In genomic region chr2:154633039-154633742, GRCm38 (mm10) we compare ENCODE assay signal across 22 mouse cellular contexts. TPM values are rescaled to one million over a fixed set of nuclear protein-coding genes. Genes with fewer than 3 reads are reported as not detected.
DNase-seq lines count a peak whose midpoint lies in the region; ATAC-seq and TF ChIP-seq lines count a peak whose summit lies in the region.
"Had no signal": no experiment of that assay in that cellular context is flagged by ENCODE, and none has a peak within 500 bp of the region (broad histone marks: within the 10 kb centered on the region; RNA-seq: fewer than 3 reads in every experiment).

No protein-coding gene starts in this region.

- peaks cover 4% of the 10 kb centered on the region; the same call in 1 of the 2 replicates for H3K36me3 ChIP-seq in kidney, postnatal 0 days (ENCODE audit: insufficient read depth, low read length)
- peaks cover 19% of the 10 kb centered on the region for H3K36me3 ChIP-seq in intestine, postnatal 0 days (ENCODE audit: control insufficient read depth, insufficient read depth)
- peaks cover 15% of the 10 kb centered on the region for H3K36me3 ChIP-seq in liver, postnatal 0 days (replicated peaks; ENCODE audit: insufficient read depth, low read length)

- H3K4me3 ChIP-seq in kidney, postnatal 0 days (replicated peaks; ENCODE audit: low read depth, low read length): no peak overlapping the region
- no peak overlapping the region for H3K4me3 ChIP-seq in intestine, postnatal 0 days (ENCODE audit: low read depth, low read length)
- peak overlapping the region; percentile 17; the same call in 1 of the 2 replicates for H3K4me3 ChIP-seq in liver, postnatal 0 days (ENCODE audit: low read depth, low read length)
- no peak overlapping the region for H3K4me3 ChIP-seq in left cerebral cortex, adult 2 months
- H3K4me3 ChIP-seq: forebrain, embryonic 15.5 days; hindbrain, embryonic 12.5 days; limb, embryonic 15.5 days; neural tube, embryonic 12.5 days had no signal

- TF ChIP-seq CTCF in kidney, postnatal 0 days (IDR thresholded peaks at IDR 0.05; ENCODE audit: low read depth): no peak
- TF ChIP-seq CTCF in intestine, postnatal 0 days (IDR thresholded peaks at IDR 0.05; ENCODE audit: low read depth): no peak
- TF ChIP-seq CTCF in liver, postnatal 0 days (IDR thresholded peaks at IDR 0.05; ENCODE audit: low read depth): no peak
- no peak for TF ChIP-seq CTCF in left cerebral cortex, adult 2 months (IDR thresholded peaks at IDR 0.05)

- 45% methylated on average over 5 of the region's 5 CpGs for WGBS in kidney, postnatal 0 days
- 69% methylated on average over 5 of the region's 5 CpGs for WGBS in intestine, postnatal 0 days
- 79% methylated on average over 5 of the region's 5 CpGs for WGBS in liver, postnatal 0 days (ENCODE audit: insufficient replicate concordance)

- no peaks in the 10 kb centered on the region for H3K27me3 ChIP-seq in kidney, postnatal 0 days (ENCODE audit: insufficient read depth, low read length)
- H3K27me3 ChIP-seq in intestine, postnatal 0 days (replicated peaks; ENCODE audit: control insufficient read depth, insufficient read depth, low read length): no peaks in the 10 kb centered on the region
- H3K27me3 ChIP-seq in liver, postnatal 0 days (ENCODE audit: insufficient read depth, low read length): no peaks in the 10 kb centered on the region
- H3K27me3 ChIP-seq: forebrain, embryonic 15.5 days; hindbrain, embryonic 12.5 days; limb, embryonic 15.5 days; neural tube, embryonic 12.5 days had no signal

- no peak for TF ChIP-seq EP300 in liver, postnatal 0 days (IDR thresholded peaks at IDR 0.05; ENCODE audit: low read depth)

- H3K9ac ChIP-seq in kidney, postnatal 0 days (ENCODE audit: low read depth, low read length): no peak overlapping the region
- H3K9ac ChIP-seq in intestine, postnatal 0 days (ENCODE audit: low read depth, low read length): no peak overlapping the region
- H3K9ac ChIP-seq in liver, postnatal 0 days (replicated peaks): no peak overlapping the region
- H3K9ac ChIP-seq: forebrain, embryonic 15.5 days; hindbrain, embryonic 12.5 days; limb, embryonic 15.5 days; neural tube, embryonic 12.5 days had no signal

- H3K4me1 ChIP-seq in kidney, postnatal 0 days (replicated peaks; ENCODE audit: insufficient read depth, low read length): no peaks in the 10 kb centered on the region
- 0 out of 2 replicates have a peak, but pooled peaks cover 2% of the 10 kb centered on the region for H3K4me1 ChIP-seq in intestine, postnatal 0 days (replicated peaks; ENCODE audit: control insufficient read depth, insufficient read depth, low read length)
- H3K4me1 ChIP-seq in liver, postnatal 0 days (ENCODE audit: insufficient read depth): peaks cover 5% of the 10 kb centered on the region; the same call in 1 of the 2 replicates
- H3K4me1 ChIP-seq: forebrain, embryonic 15.5 days; hindbrain, embryonic 12.5 days; limb, embryonic 15.5 days; neural tube, embryonic 12.5 days had no signal

- ATAC-seq in kidney, postnatal 0 days (replicated peaks; ENCODE audit: low FRiP score, low read depth): no peak
- ATAC-seq in erythroblast, adult 5-6 weeks (replicated peaks; ENCODE audit: low FRiP score, poor library complexity, severe bottlenecking): peak; percentile 44
- ATAC-seq in intestine, postnatal 0 days: 0 out of 2 replicates have a peak, but pooled peaks have one; percentile 5
- peak; percentile 30 for ATAC-seq in liver, postnatal 0 days
- ATAC-seq: CD4-positive, CD25-positive, alpha-beta regulatory T cell, adult 4 months; forebrain, embryonic 15.5 days; inflammation-experienced regulatory T-cells, adult 6 months had no signal

- no peak overlapping the region for H3K27ac ChIP-seq in kidney, postnatal 0 days
- no peak overlapping the region for H3K27ac ChIP-seq in intestine, postnatal 0 days (ENCODE audit: low read depth, low read length)
- peak overlapping the region; percentile 87 for H3K27ac ChIP-seq in liver, postnatal 0 days (ENCODE audit: low read depth)
- H3K27ac ChIP-seq in left cerebral cortex, adult 2 months: no peak overlapping the region
- H3K27ac ChIP-seq: forebrain, embryonic 15.5 days; hindbrain, embryonic 12.5 days; limb, embryonic 15.5 days; neural tube, embryonic 12.5 days had no signal

- intact Hi-C loops in left cerebral cortex, adult 2 months (cut with DNase I): no loop called here

- peak; percentile 45 for DNase-seq in kidney, postnatal 0 days (ENCODE audit: low spot score)
- DNase-seq in kidney, postnatal 36 days: no peak
- no peak for DNase-seq in liver, postnatal 0 days
- DNase-seq in left cerebral cortex, adult 2 months (ENCODE audit: extremely low spot score in 1 of 2, low spot score in 2 of 2): no peak
- no peak for DNase-seq in cerebellum, postnatal 14 days
- DNase-seq: cerebellum, postnatal 10 days; lung, postnatal 14 days had no signal

- no peak overlapping the region for H3K4me2 ChIP-seq in kidney, postnatal 0 days (ENCODE audit: low read length)
- no peak overlapping the region for H3K4me2 ChIP-seq in intestine, postnatal 0 days (replicated peaks; ENCODE audit: low read depth)
- H3K4me2 ChIP-seq in liver, postnatal 0 days (ENCODE audit: low read depth, low read length): peak overlapping the region; percentile 67
- H3K4me2 ChIP-seq: forebrain, embryonic 15.5 days; hindbrain, embryonic 12.5 days; limb, embryonic 15.5 days; neural tube, embryonic 12.5 days had no signal

- H3K9me3 ChIP-seq in kidney, postnatal 0 days (replicated peaks; ENCODE audit: low read length): no peaks in the 10 kb centered on the region
- no peaks in the 10 kb centered on the region for H3K9me3 ChIP-seq in intestine, postnatal 0 days (ENCODE audit: control insufficient read depth)
- no peaks in the 10 kb centered on the region for H3K9me3 ChIP-seq in liver, postnatal 0 days (ENCODE audit: low read length)
- H3K9me3 ChIP-seq: forebrain, embryonic 15.5 days; limb, embryonic 15.5 days; neural tube, embryonic 12.5 days had no signal

RNA-seq across cellular contexts. Expression of gene Chmp4b, which starts 18.3 kb away (rescaled TPM):
- 30.0 and 34.7 TPM in 2 replicates for polyA plus RNA-seq in kidney, postnatal 0 days (2015; fragmentation: Nextera tagmentation; extraction: Ambion mirVana)
- total RNA-seq in erythroblast, adult 5-6 weeks (2015; ENCODE audit: low replicate concordance): 28.0 and 35.7 TPM in 2 replicates
- 47.3 and 59.0 TPM in 2 replicates for total RNA-seq in erythroblast, adult 5-6 weeks (2017; ENCODE audit: low replicate concordance)
- 60.8 and 62.4 TPM in 2 replicates for polyA plus RNA-seq in intestine, postnatal 0 days (2015; fragmentation: Nextera tagmentation; extraction: Ambion mirVana)
- 11.9 and 13.1 TPM in 2 replicates for polyA plus RNA-seq in liver, postnatal 0 days (2015; fragmentation: Nextera tagmentation; extraction: Ambion mirVana)
- 100 to 1,000 TPM; 215 to 217 TPM for total RNA-seq in left cerebral cortex, adult 2 months (2021)

RNA-seq across cellular contexts. Expression of gene 4930519P11Rik, which starts 20.0 kb away (rescaled TPM):
- 0.42 and 0.71 TPM in 2 replicates for polyA plus RNA-seq in kidney, postnatal 0 days (2015; fragmentation: Nextera tagmentation; extraction: Ambion mirVana)
- 6.7 TPM in 1 of 2 replicates, not detected in the other for total RNA-seq in erythroblast, adult 5-6 weeks (2015; ENCODE audit: low replicate concordance)
- 1.8 TPM in 1 of 2 replicates, not detected in the other for total RNA-seq in erythroblast, adult 5-6 weeks (2017; ENCODE audit: low replicate concordance)
- polyA plus RNA-seq in intestine, postnatal 0 days (2015; fragmentation: Nextera tagmentation; extraction: Ambion mirVana): 0.26 TPM in 1 of 2 replicates, not detected in the other
- 0.40 and 0.45 TPM in 2 replicates for polyA plus RNA-seq in liver, postnatal 0 days (2015; fragmentation: Nextera tagmentation; extraction: Ambion mirVana)
- total RNA-seq in left cerebral cortex, adult 2 months (2021): not detected
- total RNA-seq: G1E; granulocyte monocyte progenitor cell, adult 5-6 weeks; layer of hippocampus, postnatal 14 days; left cerebral cortex, postnatal 25 days; monocyte, adult 5-6 weeks had no signal
- polyA plus RNA-seq: CD4-positive, CD25-positive, alpha-beta regulatory T cell, adult 4 months; heart, postnatal 0 days; hindbrain, embryonic 12.5 days; inflammation-experienced regulatory T-cells, adult 6 months; large intestine, adult 2 months had no signal

RNA-seq across cellular contexts. Expression of gene Zfp341, which starts 20.1 kb away (rescaled TPM):
- polyA plus RNA-seq in kidney, postnatal 0 days (2015; fragmentation: Nextera tagmentation; extraction: Ambion mirVana): 0.80 and 0.82 TPM in 2 replicates
- total RNA-seq in erythroblast, adult 5-6 weeks (2015; ENCODE audit: low replicate concordance): 6.9 and 11.0 TPM in 2 replicates
- 6.4 TPM in 2 replicates for total RNA-seq in erythroblast, adult 5-6 weeks (2017; ENCODE audit: low replicate concordance)
- polyA plus RNA-seq in intestine, postnatal 0 days (2015; fragmentation: Nextera tagmentation; extraction: Ambion mirVana): 0.17 and 0.44 TPM in 2 replicates
- polyA plus RNA-seq in liver, postnatal 0 days (2015; fragmentation: Nextera tagmentation; extraction: Ambion mirVana): 0.75 and 0.85 TPM in 2 replicates
- 10 to 100 TPM; 11.1 to 11.7 TPM for total RNA-seq in left cerebral cortex, adult 2 months (2021)

RNA-seq across cellular contexts. Expression of gene Pxmp4, which starts 29.7 kb away (rescaled TPM):
- polyA plus RNA-seq in kidney, postnatal 0 days (2015; fragmentation: Nextera tagmentation; extraction: Ambion mirVana): 37.3 and 37.9 TPM in 2 replicates
- total RNA-seq in erythroblast, adult 5-6 weeks (2015; ENCODE audit: low replicate concordance): 9.0 and 9.6 TPM in 2 replicates
- 7.5 and 11.2 TPM in 2 replicates for total RNA-seq in erythroblast, adult 5-6 weeks (2017; ENCODE audit: low replicate concordance)
- polyA plus RNA-seq in intestine, postnatal 0 days (2015; fragmentation: Nextera tagmentation; extraction: Ambion mirVana): 62.5 and 66.6 TPM in 2 replicates
- 64.2 and 68.5 TPM in 2 replicates for polyA plus RNA-seq in liver, postnatal 0 days (2015; fragmentation: Nextera tagmentation; extraction: Ambion mirVana)
- total RNA-seq in left cerebral cortex, adult 2 months (2021): 10 to 100 TPM; 12.8 to 14.2 TPM
